Mouse (Mus musculus): Measurements from ENCODE around the gene Gabpb2.

GRCm38 (mm10) chr3:95140289-95140595, 77.5 kb downstream of the Gabpb2 start:
- TF ChIP-seq POLR2A (IDR thresholded peaks at IDR 0.05; ENCODE audit: borderline replicate concordance, insufficient read depth, low read length) = no peak
- TF ChIP-seq CTCF (IDR thresholded peaks at IDR 0.05; ENCODE audit: borderline replicate concordance, insufficient read depth, low read depth, low read length) = no peak

Data from cerebellum, adult 2 months (tissue).